Mouse (Mus musculus): ENCODE results near the gene Rnf20. TPM values are rescaled to one million over a fixed set of nuclear protein-coding genes. Genes with fewer than 3 reads are reported as not detected.

Gene Rnf20
- polyA plus RNA-seq (2015; fragmentation: Nextera tagmentation; extraction: Ambion mirVana): 19.0 and 22.8 TPM in 2 replicates

GRCm38 (mm10) chr4:49631319-49632138 lies at the start of gene Rnf20:
TSS of gene Rnf20 (plus strand) at chr4:49632006.

DNA sequence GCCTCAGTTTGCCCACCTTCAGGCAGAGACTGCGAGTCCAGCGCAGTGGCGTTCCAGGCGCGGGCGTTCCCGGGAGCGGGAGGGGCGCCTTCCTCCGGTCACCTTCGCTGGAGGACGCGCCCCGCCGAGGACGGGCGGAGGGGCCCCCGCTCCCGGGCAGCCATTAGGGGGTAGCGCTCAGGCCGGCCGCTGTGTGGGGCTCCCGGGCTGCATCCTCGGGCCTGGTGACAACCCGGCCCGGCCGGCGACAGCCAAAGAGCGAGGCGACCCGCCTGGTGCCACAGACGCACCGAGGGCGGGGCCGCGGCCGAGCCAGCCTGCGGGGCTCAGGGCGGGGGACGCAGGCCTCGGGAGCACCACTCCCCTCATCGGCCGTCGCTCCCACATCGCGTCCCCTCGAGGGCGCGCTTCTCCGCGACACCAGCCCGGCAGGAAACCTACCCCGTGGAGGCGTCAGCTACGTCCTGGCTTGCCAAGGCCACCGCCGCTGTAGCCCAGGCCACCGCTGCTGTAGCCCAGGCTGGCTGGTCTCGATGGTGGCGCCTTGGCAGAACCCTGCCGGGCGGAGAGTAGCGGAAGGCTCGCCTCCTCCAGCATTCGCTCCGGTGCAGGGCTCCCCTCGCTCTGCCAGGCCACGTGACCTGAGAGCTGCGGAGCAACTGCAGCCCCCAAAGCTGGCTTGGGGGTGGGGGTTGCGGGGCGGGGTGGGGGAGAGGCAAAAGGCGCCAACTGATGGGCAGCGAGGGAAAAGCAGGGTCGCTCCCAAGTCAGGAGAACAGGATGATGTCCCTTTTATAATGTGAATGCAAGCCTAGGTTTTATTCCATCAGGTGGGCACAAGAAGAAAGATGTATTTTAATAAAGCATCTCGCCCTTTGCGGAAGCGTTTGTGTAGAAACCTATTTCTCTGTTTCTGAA lies 34.4 kb upstream of the Rnf20 start, which contains the start of gene Tmem246:
Tmem246 (minus strand) TSS at position 694 of the 918 bp plus-strand sequence.

GRCm38 (mm10) chr4:49681812-49682211 lies 50.0 kb downstream of the Rnf20 start, which contains the start of gene Ppp3r2:
TSS of gene Ppp3r2 (minus strand) at chr4:49682024.

Other genes starting within 250 kb of the Rnf20 start
- gene Acnat2, start 223.9 kb upstream of the Rnf20 start, polyA plus RNA-seq (2015; fragmentation: Nextera tagmentation; extraction: Ambion mirVana): not detected in 2 replicates
- not detected in 2 replicates for gene Acnat1, start 158.1 kb upstream of the Rnf20 start, polyA plus RNA-seq (2015; fragmentation: Nextera tagmentation; extraction: Ambion mirVana)
- gene Baat, start 125.4 kb upstream of the Rnf20 start, polyA plus RNA-seq (2015; fragmentation: Nextera tagmentation; extraction: Ambion mirVana): not detected in 2 replicates
- gene Mrpl50, start 110.9 kb upstream of the Rnf20 start, polyA plus RNA-seq (2015; fragmentation: Nextera tagmentation; extraction: Ambion mirVana): 32.8 and 41.5 TPM in 2 replicates
- gene Zfp189, start 110.8 kb upstream of the Rnf20 start, polyA plus RNA-seq (2015; fragmentation: Nextera tagmentation; extraction: Ambion mirVana): 2.6 and 2.7 TPM in 2 replicates
- 0.52 and 2.2 TPM in 2 replicates for gene Aldob, start 82.5 kb upstream of the Rnf20 start, polyA plus RNA-seq (2015; fragmentation: Nextera tagmentation; extraction: Ambion mirVana)
- 69.0 and 81.8 TPM in 2 replicates for gene Tmem246, start 34.1 kb upstream of the Rnf20 start, polyA plus RNA-seq (2015; fragmentation: Nextera tagmentation; extraction: Ambion mirVana)
- gene Ppp3r2, start 50.0 kb downstream of the Rnf20 start, polyA plus RNA-seq (2015; fragmentation: Nextera tagmentation; extraction: Ambion mirVana): not detected in 2 replicates
- gene Grin3a, start 213.7 kb downstream of the Rnf20 start, polyA plus RNA-seq (2015; fragmentation: Nextera tagmentation; extraction: Ambion mirVana): 0.12 and 0.28 TPM in 2 replicates